Mouse (Mus musculus) myocyte (in vitro differentiated cells): ENCODE measurements at regions not wholly inside any gene's neighbourhood (a gene's known extent, or its start where the extent isn't known, plus 50 kb on each side); places are given as distances from the start of the nearest gene placed in this dataset.
A peak's percentile ranks its signal among the peaks of the same experiment; 100 is the strongest.

Source experiments
- CEBPB ChIP-seq: IDR thresholded peaks from 2 replicates; pipeline ENCODE4 v1.6.1; 2011; ENCODE audit warnings: mild to moderate bottlenecking, moderate library complexity; ENCODE audit not compliant: poor library complexity, insufficient read depth, severe bottlenecking
- MYOD1 ChIP-seq, 3 experiments: IDR thresholded peaks; one replicate each; pipeline ENCODE4 v1.6.1; 2011; ENCODE audit warnings: control low read depth in 2 of 3, low read depth in 2 of 3, mild to moderate bottlenecking in 2 of 3, moderate library complexity in 1 of 3; ENCODE audit not compliant: insufficient read length in 2 of 3, control insufficient read depth in 1 of 3
- MYOG ChIP-seq, 3 experiments: IDR thresholded peaks; one replicate each; pipeline ENCODE4 v1.6.1; 2011; ENCODE audit warnings: control low read depth in 2 of 3, low read depth in 2 of 3, mild to moderate bottlenecking in 2 of 3; ENCODE audit not compliant: insufficient read length in 2 of 3, control insufficient read depth in 1 of 3, insufficient read depth in 1 of 3
- POLR2A ChIP-seq: IDR thresholded peaks from one replicate; pipeline ENCODE4 v1.6.1; 2011; ENCODE audit warnings: low read depth, mild to moderate bottlenecking, control low read depth, moderate library complexity; ENCODE audit not compliant: insufficient read length
- USF1 ChIP-seq: IDR thresholded peaks from one replicate; pipeline ENCODE4 v1.6.1; 2011; ENCODE audit warnings: low read depth, mild to moderate bottlenecking, control low read depth, moderate library complexity

- TF ChIP-seq POLR2A (no peak), USF1 (no peak), MYOD1 (IDR thresholded peaks at IDR 0.05; ENCODE audit: control insufficient read depth in 1 of 3, insufficient read length in 2 of 3, low read depth in 2 of 3) (peak in 2 of 3 experiments; percentile 24 to 74), CEBPB (no peak), MYOG (IDR thresholded peaks at IDR 0.05; ENCODE audit: control insufficient read depth in 1 of 3, insufficient read depth in 1 of 3, insufficient read length in 2 of 3, low read depth in 2 of 3) (no peak)
These were observed 234.1 kb downstream of the Zfp36l1 start for GRCm38 (mm10) chr12:79878766-79879092.
